Mouse (Mus musculus) liver, embryonic 13.5 days (tissue): ENCODE measurements around the gene Iqcf6. TPM values are rescaled to one million over a fixed set of nuclear protein-coding genes. Genes with fewer than 3 reads are reported as not detected.

ENCODE experiments used
- polyA plus RNA-seq: library from polyadenylated mRNA; unstranded; fragments of >200 nt; fragmentation: Nextera tagmentation; extraction: Ambion mirVana; gene quantifications from 2 replicates; pipeline ENCODE4 v1.2.1, GENCODE M21; 2015

The Iqcf6 gene
- polyA plus RNA-seq, 1 experiment from 2014 or later: not detected

Other genes starting within 250 kb of the Iqcf6 start
- gene Rpl29, start 197.1 kb upstream of the Iqcf6 start, polyA plus RNA-seq: 772 and 835 TPM in 2 replicates
- 31.2 and 32.2 TPM in 2 replicates for gene Acy1, start 188.3 kb upstream of the Iqcf6 start, polyA plus RNA-seq
- 16.7 and 18.2 TPM in 2 replicates for gene Abhd14b, start 179.1 kb upstream of the Iqcf6 start, polyA plus RNA-seq
- gene Abhd14a, start 178.9 kb upstream of the Iqcf6 start, polyA plus RNA-seq: 24.4 and 26.3 TPM in 2 replicates
- gene Pcbp4, start 173.3 kb upstream of the Iqcf6 start, polyA plus RNA-seq: 12.7 and 13.2 TPM in 2 replicates
- gene Gpr62, start 160.6 kb upstream of the Iqcf6 start, polyA plus RNA-seq: 0.09 TPM in 1 of 2 replicates, not detected in the other
- gene Rrp9, start 150.6 kb upstream of the Iqcf6 start, polyA plus RNA-seq: 44.2 and 47.6 TPM in 2 replicates
- 0.71 and 0.75 TPM in 2 replicates for gene Parp3, start 149.6 kb upstream of the Iqcf6 start, polyA plus RNA-seq
- gene Iqcf1, start 126.6 kb upstream of the Iqcf6 start, polyA plus RNA-seq: not detected in 2 replicates
- not detected in 2 replicates for gene Iqcf5, start 112.0 kb upstream of the Iqcf6 start, polyA plus RNA-seq
- gene Iqcf3, start 65.0 kb upstream of the Iqcf6 start, polyA plus RNA-seq: not detected in 2 replicates
- gene Iqcf4, start 55.6 kb upstream of the Iqcf6 start, polyA plus RNA-seq: not detected in 2 replicates
- gene Grm2, start 29.5 kb downstream of the Iqcf6 start, polyA plus RNA-seq: not detected in 2 replicates
- 14.1 and 16.3 TPM in 2 replicates for gene Tex264, start 59.3 kb downstream of the Iqcf6 start, polyA plus RNA-seq
- 1.8 and 2.0 TPM in 2 replicates for gene Rad54l2, start 162.6 kb downstream of the Iqcf6 start, polyA plus RNA-seq
- 12.0 and 16.6 TPM in 2 replicates for gene Dcaf1, start 195.3 kb downstream of the Iqcf6 start, polyA plus RNA-seq